Mouse (Mus musculus): Measurements from ENCODE around the gene Ccp110.

Ccp110 gene

GRCm38 (mm10) chr7:118773027-118773426 is 60.7 kb downstream of the Ccp110 start:
- DNase-seq: no peak

- no peak for DNase-seq
These were observed 63.6 kb downstream of the Ccp110 start for GRCm38 (mm10) chr7:118775991-118776390.

DNA sequence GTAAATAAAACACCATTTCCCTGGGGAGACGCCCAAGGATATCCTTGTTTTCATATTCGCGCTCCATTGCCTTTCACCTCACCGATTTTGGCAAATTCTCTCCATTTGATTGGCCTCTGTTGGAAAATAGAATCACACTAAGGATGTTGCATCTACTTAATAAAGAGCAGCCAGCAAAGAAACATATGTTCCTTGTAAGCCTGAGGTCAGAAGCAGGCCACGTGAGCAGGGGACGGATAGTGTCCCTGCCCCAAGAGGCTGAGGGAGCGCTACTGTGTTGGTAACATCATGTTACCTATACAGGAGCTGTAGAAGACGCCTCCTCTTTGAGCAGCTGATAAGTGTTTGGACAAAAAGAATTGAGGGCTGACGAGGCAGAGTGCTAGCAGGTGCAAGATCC is 64.1 kb downstream of the Ccp110 start:
- no peak for DNase-seq

- no peak for DNase-seq
These were observed 65.4 kb downstream of the Ccp110 start for GRCm38 (mm10) chr7:118777598-118778394.

DNA sequence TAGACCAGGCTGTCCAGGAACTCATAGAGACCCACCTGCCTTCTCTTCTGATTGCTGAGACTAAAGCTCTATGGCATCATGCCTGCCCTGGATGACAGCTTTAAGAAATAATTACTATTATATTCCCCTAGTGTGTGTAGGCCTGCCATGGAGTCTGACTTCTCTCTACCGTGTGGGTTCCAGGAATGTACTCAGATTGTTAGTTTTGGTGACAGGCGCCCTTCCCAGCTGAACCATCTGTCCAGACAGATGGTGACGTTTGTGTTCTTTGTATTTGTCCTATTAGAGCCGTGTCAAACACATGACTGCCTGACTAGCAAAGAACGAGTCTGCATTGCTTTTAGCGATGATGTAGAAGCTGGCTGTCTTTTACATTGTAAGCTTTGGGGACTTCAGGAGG is 66.2 kb downstream of the Ccp110 start:
- no peak for DNase-seq

GRCm38 (mm10) chr7:118783305-118784001 is 71.1 kb downstream of the Ccp110 start:
- DNase-seq: no peak

DNA sequence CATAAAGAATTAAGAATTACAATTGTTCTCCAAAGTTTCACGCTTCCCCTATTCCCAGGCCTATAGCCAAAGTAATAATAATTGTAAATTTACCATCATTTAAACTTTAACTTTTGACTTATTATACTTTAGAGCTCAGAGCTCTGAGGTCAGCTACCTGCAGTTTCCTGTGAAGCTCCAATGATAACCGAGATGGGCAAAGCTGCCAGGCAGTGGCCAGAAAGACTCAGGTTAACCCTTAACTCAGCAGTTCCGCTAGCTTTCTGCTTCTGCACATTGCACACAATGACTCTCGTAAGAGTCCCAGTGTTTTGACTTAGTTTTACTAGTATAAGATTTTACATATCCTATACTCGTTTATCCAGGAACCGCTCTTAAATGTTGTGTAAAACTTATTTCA is 73.7 kb downstream of the Ccp110 start:
- DNase-seq: no peak
